Mouse (Mus musculus): ENCODE results near the gene Glis1.

Gene Glis1

GRCm38 (mm10) chr4:107434356-107435237 lies at the start of gene Glis1:
Glis1 (plus strand) TSS chr4:107434591.
- in situ Hi-C loops (cut with MboI; ENCODE audit: low sequenced_read_pairs) = loop anchor here (25.0 kb wide), 1 partner anchor 403 kb away; no protein-coding TSS in a partner anchor

- in situ Hi-C loops (cut with MboI; ENCODE audit: low sequenced_read_pairs) = no loop called here
These were observed 47.4 kb upstream of the Glis1 start for GRCm38 (mm10) chr4:107387038-107387437.

GRCm38 (mm10) chr4:107387465-107387864 lies 46.9 kb upstream of the Glis1 start:
- in situ Hi-C loops (cut with MboI; ENCODE audit: low sequenced_read_pairs) = no loop called here

GRCm38 (mm10) chr4:107388291-107388690 lies 46.1 kb upstream of the Glis1 start:
- in situ Hi-C loops (cut with MboI; ENCODE audit: low sequenced_read_pairs) = no loop called here

GRCm38 (mm10) chr4:107389345-107389744 lies 45.0 kb upstream of the Glis1 start:
- in situ Hi-C loops (cut with MboI; ENCODE audit: low sequenced_read_pairs) = no loop called here

- in situ Hi-C loops (cut with MboI; ENCODE audit: low sequenced_read_pairs) = no loop called here
These were observed 40.6 kb upstream of the Glis1 start for GRCm38 (mm10) chr4:107393771-107394170.

- in situ Hi-C loops (cut with MboI; ENCODE audit: low sequenced_read_pairs) = no loop called here
These were observed 14.2 kb upstream of the Glis1 start for GRCm38 (mm10) chr4:107420202-107420601.

GRCm38 (mm10) chr4:107421711-107422110 lies 12.7 kb upstream of the Glis1 start:
- in situ Hi-C loops (cut with MboI; ENCODE audit: low sequenced_read_pairs) = no loop called here

- in situ Hi-C loops (cut with MboI; ENCODE audit: low sequenced_read_pairs) = no loop called here
These were observed 12.2 kb upstream of the Glis1 start for GRCm38 (mm10) chr4:107422176-107422575.

GRCm38 (mm10) chr4:107425616-107426015 lies 8.8 kb upstream of the Glis1 start:
- in situ Hi-C loops (cut with MboI; ENCODE audit: low sequenced_read_pairs) = loop anchor here (25.0 kb wide), 1 partner anchor 412 kb away; no protein-coding TSS in a partner anchor

- in situ Hi-C loops (cut with MboI; ENCODE audit: low sequenced_read_pairs) = loop anchor here (25.0 kb wide), 1 partner anchor 411 kb away; no protein-coding TSS in a partner anchor
These were observed 7.8 kb upstream of the Glis1 start for GRCm38 (mm10) chr4:107426631-107427030.

GRCm38 (mm10) chr4:107432717-107433116 lies 1.7 kb upstream of the Glis1 start:
- in situ Hi-C loops (cut with MboI; ENCODE audit: low sequenced_read_pairs) = loop anchor here (25.0 kb wide), 1 partner anchor 405 kb away; no protein-coding TSS in a partner anchor

GRCm38 (mm10) chr4:107433998-107434355 lies 414 bp upstream of the Glis1 start:
- in situ Hi-C loops (cut with MboI; ENCODE audit: low sequenced_read_pairs) = loop anchor here (25.0 kb wide), 1 partner anchor 403 kb away; no protein-coding TSS in a partner anchor

- in situ Hi-C loops (cut with MboI; ENCODE audit: low sequenced_read_pairs) = loop anchor here (25.0 kb wide), 1 partner anchor 402 kb away; no protein-coding TSS in a partner anchor
These were observed 1.0 kb downstream of the Glis1 start for GRCm38 (mm10) chr4:107435238-107435946.

- in situ Hi-C loops (cut with MboI; ENCODE audit: low sequenced_read_pairs) = loop anchor here (25.0 kb wide), 1 partner anchor 401 kb away; no protein-coding TSS in a partner anchor
These were observed 2.1 kb downstream of the Glis1 start for GRCm38 (mm10) chr4:107436476-107436875.

- in situ Hi-C loops (cut with MboI; ENCODE audit: low sequenced_read_pairs) = loop anchor here (25.0 kb wide), 1 partner anchor 399 kb away; no protein-coding TSS in a partner anchor
These were observed 4.3 kb downstream of the Glis1 start for GRCm38 (mm10) chr4:107438741-107439140.

- in situ Hi-C loops (cut with MboI; ENCODE audit: low sequenced_read_pairs) = loop anchor here (25.0 kb wide), 1 partner anchor 397 kb away; no protein-coding TSS in a partner anchor
These were observed 5.9 kb downstream of the Glis1 start for GRCm38 (mm10) chr4:107440306-107440705.

- in situ Hi-C loops (cut with MboI; ENCODE audit: low sequenced_read_pairs) = loop anchor here (25.0 kb wide), 1 partner anchor 395 kb away; no protein-coding TSS in a partner anchor
These were observed 7.9 kb downstream of the Glis1 start for GRCm38 (mm10) chr4:107442288-107442687.

GRCm38 (mm10) chr4:107442891-107443483 lies 8.6 kb downstream of the Glis1 start:
- in situ Hi-C loops (cut with MboI; ENCODE audit: low sequenced_read_pairs) = loop anchor here (25.0 kb wide), 1 partner anchor 394 kb away; no protein-coding TSS in a partner anchor

- in situ Hi-C loops (cut with MboI; ENCODE audit: low sequenced_read_pairs) = loop anchor here (25.0 kb wide), 1 partner anchor 394 kb away; no protein-coding TSS in a partner anchor
These were observed 9.2 kb downstream of the Glis1 start for GRCm38 (mm10) chr4:107443621-107444020.

GRCm38 (mm10) chr4:107448481-107448880 lies 14.1 kb downstream of the Glis1 start:
- in situ Hi-C loops (cut with MboI; ENCODE audit: low sequenced_read_pairs) = loop anchor here (25.0 kb wide), 1 partner anchor 389 kb away; no protein-coding TSS in a partner anchor

Data from CH12F3 (cell line).